Mouse (Mus musculus): ENCODE results near the gene Trappc4.

- TF ChIP-seq CTCF (IDR thresholded peaks at IDR 0.05; ENCODE audit: borderline replicate concordance, control insufficient read depth, extremely low read depth, insufficient read depth, low read length, poor library complexity): no peak
- TF ChIP-seq POLR2A (IDR thresholded peaks at IDR 0.05; ENCODE audit: control insufficient read depth, extremely low read depth, insufficient read depth, low read length, poor library complexity): no peak
These were observed 28.3 kb upstream of the Trappc4 start for GRCm38 (mm10) chr9:44435747-44436146.
